Mouse (Mus musculus) stomach, embryonic 16.5 days (tissue): Measurements from ENCODE around the gene Mus81. TPM values are rescaled to one million over a fixed set of nuclear protein-coding genes. Genes with fewer than 3 reads are reported as not detected.

Source experiments
- ATAC-seq: fragments of 200-750 bp; cut with Nextera tagmentation; 2 replicates; pipeline ENCODE4 v1.8.0; 2017; ENCODE audit warnings: moderate number of reproducible peaks, moderate TSS enrichment; ENCODE audit not compliant: insufficient read depth, low FRiP score
- H3K27ac ChIP-seq: fragments of 300-500 bp; sonication (generic); 2 replicates; pipeline ENCODE4 v1.5.1; 2014; ENCODE audit warnings: low read length
- H3K27me3 ChIP-seq: fragments of 300-500 bp; sonication (generic); 2 replicates; pipeline ENCODE4 v1.6.1; 2014; ENCODE audit warnings: low read length, control low read depth, mixed read lengths; ENCODE audit not compliant: control insufficient read depth, insufficient read depth
- H3K36me3 ChIP-seq: fragments of 300-500 bp; sonication (generic); 2 replicates; pipeline ENCODE4 v1.6.1; 2014; ENCODE audit warnings: low read length; ENCODE audit not compliant: control insufficient read depth, insufficient read depth
- H3K4me1 ChIP-seq: fragments of 300-500 bp; sonication (generic); 2 replicates; pipeline ENCODE4 v1.6.1; 2014; ENCODE audit warnings: low read length, control low read depth, mixed read lengths; ENCODE audit not compliant: control insufficient read depth, insufficient read depth
- H3K4me2 ChIP-seq: fragments of 300-500 bp; sonication (generic); 2 replicates; pipeline ENCODE4 v1.6.1; 2014; ENCODE audit warnings: low read depth, low read length, mixed read lengths
- H3K4me3 ChIP-seq: fragments of 300-500 bp; sonication (generic); replicated peaks from 2 replicates; pipeline ENCODE4 v1.5.1; 2014; ENCODE audit warnings: mild to moderate bottlenecking, low read length
- H3K9ac ChIP-seq: fragments of 300-500 bp; sonication (generic); 2 replicates; pipeline ENCODE4 v1.6.1; 2014; ENCODE audit warnings: low read length
- H3K9me3 ChIP-seq: fragments of 300-500 bp; sonication (generic); replicated peaks from 2 replicates; pipeline ENCODE4 v1.6.1; 2016; ENCODE audit warnings: low read length, control low read depth; ENCODE audit not compliant: control insufficient read depth
- WGBS: fragments of 180-500 bp; shearing (Covaris S2); extraction: QIAGEN DNeasy Blood & Tissue Kit; methylation state at CpG from one replicate; pipeline ENCODE4 v1.1.7; 2014; 5-methylcytosine and 5-hydroxymethylcytosine counted together
- polyA plus RNA-seq: library from polyadenylated mRNA; unstranded; fragments of >200 nt; fragmentation: Nextera tagmentation; extraction: Ambion mirVana; gene quantifications from 2 replicates; pipeline ENCODE4 v1.2.1, GENCODE M21; 2015

Mus81 gene
- polyA plus RNA-seq, 1 experiment from 2014 or later, result 36.5 TPM

GRCm38 (mm10) chr19:5513005-5513349, 24.8 kb upstream of the Mus81 start:
- no peak overlapping the region for H3K4me2 ChIP-seq
- H3K27me3 ChIP-seq, result no peaks in the 10 kb centered on the region
- 81% methylated on average over 3 of the region's 3 CpGs for WGBS
- no peaks in the 10 kb centered on the region for H3K9me3 ChIP-seq
- H3K36me3 ChIP-seq, result no peaks in the 10 kb centered on the region
- no peak overlapping the region for H3K4me3 ChIP-seq
- H3K27ac ChIP-seq, result no peak overlapping the region
- ATAC-seq, result no peak
- 0 out of 2 replicates have a peak, but pooled peaks cover 7% of the 10 kb centered on the region for H3K4me1 ChIP-seq
- no peak overlapping the region for H3K9ac ChIP-seq

GRCm38 (mm10) chr19:5512091-5513004, 24.1 kb upstream of the Mus81 start:
- Histone ChIP-seq H3K36me3 (no peaks in the 10 kb centered on the region), H3K4me2 (peak overlapping the region; percentile 24; the same call in 1 of the 2 replicates), H3K27ac (no peak overlapping the region), H3K27me3 (no peaks in the 10 kb centered on the region), H3K9ac (no peak overlapping the region), H3K4me3 (no peak overlapping the region), H3K9me3 (no peaks in the 10 kb centered on the region), H3K4me1 (0 out of 2 replicates have a peak, but pooled peaks cover 7% of the 10 kb centered on the region)
- no peak for ATAC-seq
- WGBS, result 74% methylated on average over 12 of the region's 12 CpGs

DNA sequence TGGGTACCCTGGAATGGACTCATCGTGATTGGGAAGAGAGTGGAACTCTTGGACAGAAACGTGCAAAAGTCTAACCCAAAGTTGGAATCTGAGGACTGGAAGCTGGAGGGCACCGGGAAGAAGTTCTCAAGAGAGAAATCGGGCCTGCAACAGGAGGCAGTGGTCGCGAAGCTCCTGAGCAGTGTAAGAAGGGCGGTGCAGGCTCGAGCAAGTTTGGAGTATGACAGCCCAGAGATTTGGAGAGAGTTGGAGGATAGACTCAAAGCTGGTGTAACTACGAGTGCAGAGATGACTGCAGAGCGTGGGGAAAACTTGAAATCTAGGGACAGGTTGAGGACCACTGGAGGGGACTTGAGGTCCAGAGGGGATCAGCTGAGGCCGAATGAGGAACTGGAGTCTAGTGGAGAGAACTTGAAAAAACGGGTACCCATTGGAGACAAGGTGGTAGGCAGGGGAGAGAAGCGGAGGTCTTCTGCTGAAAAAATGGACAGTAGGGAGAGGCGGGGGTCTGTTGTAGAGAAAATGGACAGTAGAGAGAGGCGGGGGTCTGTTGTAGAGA, 23.0 kb upstream of the Mus81 start:
- H3K9ac ChIP-seq, result peak overlapping the region; percentile 72

GRCm38 (mm10) chr19:5510031-5511026, 22.1 kb upstream of the Mus81 start, which contains the start of gene Snx32:
Gene Snx32 (minus strand): TSS chr19:5510538.
- Histone ChIP-seq H3K36me3 (no peaks in the 10 kb centered on the region), H3K27me3 (no peaks in the 10 kb centered on the region), H3K9me3 (no peaks in the 10 kb centered on the region), H3K27ac (peak within 1 kb of the TSS; percentile 52), H3K4me2 (peak within 1 kb of the TSS; percentile 86), H3K4me1 (0 out of 2 replicates have a peak, but pooled peaks cover 7% of the 10 kb centered on the region), H3K4me3 (peak within 1 kb of the TSS; percentile 51), H3K9ac (peak within 1 kb of the TSS; percentile 72)
- ATAC-seq, result peak; percentile 98
- WGBS, result 3% methylated on average over 47 of the region's 47 CpGs

More for the DNA sequence above, 23.0 kb upstream of the Mus81 start:
- H3K9me3 ChIP-seq, result no peaks in the 10 kb centered on the region
- no peaks in the 10 kb centered on the region for H3K27me3 ChIP-seq
- peak overlapping the region; percentile 52 for H3K27ac ChIP-seq
- peak overlapping the region; percentile 51 for H3K4me3 ChIP-seq
- peak overlapping the region; percentile 86 for H3K4me2 ChIP-seq
- 44% methylated on average over 15 of the region's 15 CpGs for WGBS
- 0 out of 2 replicates have a peak, but pooled peaks cover 7% of the 10 kb centered on the region for H3K4me1 ChIP-seq
- H3K36me3 ChIP-seq, result no peaks in the 10 kb centered on the region
- ATAC-seq, result no peak

GRCm38 (mm10) chr19:5503687-5504086, 15.5 kb upstream of the Mus81 start, which contains the start of gene 1700020D05Rik:
Gene 1700020D05Rik (minus strand): TSS chr19:5503787.
- Histone ChIP-seq H3K9ac (no peak within 1 kb of the TSS), H3K4me2 (no peak within 1 kb of the TSS), H3K4me3 (no peak within 1 kb of the TSS), H3K9me3 (no peaks in the 10 kb centered on the region), H3K27ac (no peak within 1 kb of the TSS), H3K4me1 (no peaks in the 10 kb centered on the region), H3K36me3 (no peaks in the 10 kb centered on the region), H3K27me3 (no peaks in the 10 kb centered on the region)
- ATAC-seq, result no peak
- 51% methylated on average over 17 of the region's 17 CpGs for WGBS

- H3K9me3 ChIP-seq, result no peaks in the 10 kb centered on the region
- no peak overlapping the region for H3K4me3 ChIP-seq
- H3K4me1 ChIP-seq, result no peaks in the 10 kb centered on the region
- no peaks in the 10 kb centered on the region for H3K27me3 ChIP-seq
- no peak overlapping the region for H3K4me2 ChIP-seq
- no peak overlapping the region for H3K9ac ChIP-seq
- 72% methylated on average over 2 of the region's 2 CpGs for WGBS
- no peak for ATAC-seq
- 0 out of 2 replicates have a peak, but pooled peaks cover 10% of the 10 kb centered on the region for H3K36me3 ChIP-seq
- H3K27ac ChIP-seq, result no peak overlapping the region
Measured at GRCm38 (mm10) chr19:5500330-5500875, 12.2 kb upstream of the Mus81 start.

GRCm38 (mm10) chr19:5496052-5496370, 7.8 kb upstream of the Mus81 start:
- 83% methylated on average over 16 of the region's 16 CpGs for WGBS
- H3K36me3 ChIP-seq, result peaks cover 15% of the 10 kb centered on the region; the same call in 1 of the 2 replicates
- H3K4me3 ChIP-seq, result no peak overlapping the region
- H3K27ac ChIP-seq, result no peak overlapping the region
- no peak overlapping the region for H3K9ac ChIP-seq
- peaks cover 10% of the 10 kb centered on the region for H3K4me1 ChIP-seq
- no peak for ATAC-seq
- no peaks in the 10 kb centered on the region for H3K27me3 ChIP-seq
- no peaks in the 10 kb centered on the region for H3K9me3 ChIP-seq
- no peak overlapping the region for H3K4me2 ChIP-seq

- Histone ChIP-seq H3K27me3 (no peaks in the 10 kb centered on the region), H3K4me1 (peaks cover 10% of the 10 kb centered on the region), H3K9me3 (no peaks in the 10 kb centered on the region), H3K9ac (no peak overlapping the region), H3K4me2 (no peak overlapping the region), H3K36me3 (peaks cover 15% of the 10 kb centered on the region; the same call in 1 of the 2 replicates), H3K4me3 (no peak overlapping the region), H3K27ac (no peak overlapping the region)
- ATAC-seq, result no peak
- WGBS, result 82% methylated on average over 12 of the region's 12 CpGs
Measured at GRCm38 (mm10) chr19:5495353-5496051, 7.3 kb upstream of the Mus81 start.
